Mouse (Mus musculus) fat pad, adult 2 months (tissue): ENCODE data around the gene St3gal6.

Experiments
- DNase-seq: peaks from one replicate; pipeline ENCODE4 v3.0.0-alpha.2; 2011; ENCODE audit warnings: low read depth, low spot score; ENCODE audit errors: extremely low read depth

St3gal6 gene

DNA sequence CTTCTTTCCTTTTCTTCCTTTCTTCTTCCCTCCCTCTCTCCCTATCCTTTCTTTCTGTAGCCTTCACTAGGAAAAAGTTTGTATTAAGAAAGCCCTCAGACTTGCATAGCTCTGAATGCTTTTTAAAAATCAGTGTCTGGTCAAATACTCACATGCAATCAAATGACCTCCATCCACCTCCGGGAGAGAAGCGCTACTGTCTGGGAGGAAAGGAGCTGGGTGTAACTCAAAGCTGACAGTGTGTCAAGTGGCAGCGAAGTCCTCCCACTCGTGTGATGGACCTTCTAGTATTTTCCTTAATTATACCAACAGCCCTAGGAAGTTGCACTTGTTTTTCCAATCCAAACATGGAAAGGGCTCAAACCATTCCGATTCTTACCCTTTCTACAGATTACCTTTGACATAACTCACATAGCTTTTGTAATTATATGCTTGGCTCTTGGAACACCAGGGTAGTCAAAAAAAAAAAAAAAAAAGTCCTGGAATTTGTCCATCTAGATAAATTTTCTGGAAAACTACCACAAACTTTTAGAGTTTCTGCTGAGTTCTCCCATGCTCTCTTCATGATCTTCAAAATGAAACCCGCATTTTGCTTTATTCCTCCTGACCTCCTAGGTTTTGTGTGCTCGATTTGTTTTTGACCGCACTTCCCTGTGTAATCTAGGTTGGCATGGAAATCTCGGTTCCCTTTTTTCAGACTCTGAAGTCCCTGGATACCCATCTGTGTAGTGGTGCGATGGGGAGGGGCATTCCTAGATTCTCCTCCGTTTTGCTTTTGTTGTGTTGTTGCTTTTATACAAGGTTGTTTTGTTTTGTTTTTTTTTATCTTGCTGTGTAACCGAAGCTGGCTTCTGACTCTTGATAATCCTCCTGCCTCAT is at the start of gene St3gal6:
St3gal6 (minus strand) TSS at position 272 of the 879 bp plus-strand sequence.
- no peak for DNase-seq

DNA sequence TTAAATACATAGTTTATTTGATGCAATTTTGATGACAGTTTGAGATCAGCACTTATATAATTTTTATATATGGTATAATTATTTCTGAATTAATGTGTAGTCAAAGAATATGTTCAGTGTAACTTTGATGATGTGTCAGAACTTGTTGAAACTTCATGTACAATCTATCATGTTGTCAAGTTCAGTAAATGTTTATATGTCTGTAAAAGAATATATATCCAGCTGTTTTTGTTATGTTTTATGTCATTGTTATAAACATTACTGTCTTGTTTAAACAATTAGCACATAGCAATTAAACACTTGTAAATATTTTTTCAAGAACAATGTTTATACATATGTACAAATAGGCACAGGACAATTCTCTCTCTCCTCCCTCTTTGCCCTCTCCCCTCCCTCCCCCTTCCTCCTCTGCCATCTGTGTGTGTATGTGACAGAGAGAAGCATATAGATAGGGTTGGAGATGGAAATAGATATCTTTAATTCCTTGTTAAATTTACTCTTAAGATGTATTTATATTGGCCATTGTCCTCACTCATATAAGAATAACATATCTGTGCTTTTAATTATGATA is 46.7 kb upstream of the St3gal6 start:
- no peak for DNase-seq

DNA sequence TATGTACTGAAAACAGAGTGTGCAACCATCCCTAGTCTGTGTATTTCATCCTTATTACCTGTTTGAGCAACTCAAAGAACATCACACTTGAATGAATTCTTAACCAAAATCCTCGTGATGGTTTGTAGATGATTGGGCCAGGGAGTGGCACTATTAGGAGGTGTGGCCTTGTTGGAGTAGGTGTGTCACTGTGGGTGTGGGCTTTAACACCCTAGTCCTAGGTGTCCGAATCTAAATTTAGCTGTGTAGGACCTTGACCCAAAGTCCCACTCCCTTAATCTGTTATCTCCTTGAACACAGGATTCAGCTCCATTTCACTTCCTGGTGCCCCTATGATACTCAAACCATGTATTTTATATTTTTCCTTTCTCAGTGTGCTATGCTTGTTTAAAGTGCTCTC is 37.2 kb upstream of the St3gal6 start:
- DNase-seq: no peak

DNA sequence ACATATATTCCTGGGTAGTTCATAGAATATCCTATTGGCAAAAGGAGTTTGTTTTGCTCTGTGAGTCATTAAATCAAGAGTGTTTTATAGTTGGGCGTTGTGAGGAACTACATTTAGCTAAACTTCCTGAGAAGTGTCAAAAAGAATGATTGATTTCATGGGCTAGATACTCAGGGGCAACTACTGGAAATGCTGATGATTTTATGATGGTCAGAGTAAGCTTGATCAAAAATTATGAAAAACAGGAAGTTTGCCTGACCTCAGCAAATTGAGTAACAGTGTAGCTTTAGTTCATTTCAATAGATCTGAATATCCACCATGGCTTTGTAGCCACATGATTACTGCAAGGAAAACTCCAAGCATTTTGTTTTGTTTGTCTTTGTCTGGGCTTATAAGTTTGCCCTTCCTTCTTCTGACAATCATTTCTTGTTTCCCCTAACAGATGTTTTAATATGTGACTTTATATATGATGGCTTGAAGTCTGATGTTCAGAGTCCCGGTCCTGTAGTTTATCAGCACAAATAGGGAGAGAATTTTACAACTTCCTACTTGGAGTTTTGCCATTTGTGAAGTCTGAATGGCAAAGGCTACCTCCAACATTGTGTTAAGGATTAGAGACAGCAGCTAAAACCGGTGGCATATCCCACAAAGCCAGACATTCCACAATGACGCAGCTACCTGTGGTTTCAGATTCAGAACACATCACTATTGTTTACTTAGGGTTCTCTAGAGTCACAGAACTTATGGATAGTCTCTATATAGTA is 32.2 kb upstream of the St3gal6 start:
- no peak for DNase-seq

DNA sequence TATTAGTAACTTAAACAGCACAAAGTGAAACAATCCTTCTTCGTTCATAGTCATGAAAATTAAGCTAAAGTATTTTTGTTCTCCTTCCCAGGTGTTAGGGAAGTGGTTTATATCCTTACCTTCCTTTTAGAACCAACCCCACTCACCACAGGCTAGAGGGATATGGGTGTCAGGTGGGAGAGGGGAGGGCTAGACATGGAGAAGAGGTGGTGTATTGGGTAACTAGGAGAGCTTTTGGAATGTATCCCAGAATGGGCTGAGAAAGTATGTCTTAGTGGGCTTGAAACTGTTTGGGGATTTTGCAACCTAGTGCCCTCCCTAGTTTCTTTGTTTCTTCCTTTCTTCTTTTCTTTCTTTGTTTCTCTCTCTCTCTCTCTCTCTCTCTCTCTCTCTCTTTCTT is 30.6 kb upstream of the St3gal6 start:
- DNase-seq: no peak

DNA sequence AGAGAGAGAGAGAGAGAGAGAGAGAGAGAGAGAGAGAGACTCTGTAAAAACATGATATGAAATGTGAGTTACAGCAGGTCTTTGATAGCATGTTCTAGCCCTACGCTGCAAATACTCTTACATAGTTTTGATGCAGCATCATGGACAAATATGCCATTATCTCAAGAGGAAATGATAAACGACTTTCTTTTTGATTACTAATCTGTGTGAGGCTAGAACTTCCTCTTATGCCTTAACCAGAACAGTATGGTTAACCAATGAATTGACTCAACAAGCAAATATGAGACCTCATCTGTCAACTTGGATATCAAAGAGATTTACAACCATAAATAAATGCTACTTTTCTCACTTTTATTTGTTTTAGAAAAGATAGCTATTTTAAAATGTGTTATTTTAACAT is 24.0 kb upstream of the St3gal6 start:
- no peak for DNase-seq

DNA sequence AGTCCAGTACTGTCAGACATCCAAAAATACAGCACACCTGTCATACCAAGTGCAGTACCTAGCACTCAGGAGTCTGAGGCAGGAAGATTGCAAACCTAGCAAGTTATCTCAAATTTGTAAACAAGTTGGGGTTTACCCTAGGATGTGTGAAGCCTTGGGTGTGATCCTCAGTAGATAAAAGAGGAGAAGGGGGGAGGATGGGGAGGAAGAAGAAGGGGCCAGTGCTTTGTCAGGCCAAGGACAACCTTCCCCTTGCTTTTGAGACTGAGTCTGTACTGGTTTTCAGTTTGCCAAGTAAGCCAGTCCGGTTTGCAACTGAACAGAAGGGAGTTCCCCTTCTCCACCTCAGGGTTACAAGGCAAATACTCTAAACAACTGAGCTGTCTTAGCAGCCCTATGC is 22.1 kb upstream of the St3gal6 start:
- no peak for DNase-seq

DNA sequence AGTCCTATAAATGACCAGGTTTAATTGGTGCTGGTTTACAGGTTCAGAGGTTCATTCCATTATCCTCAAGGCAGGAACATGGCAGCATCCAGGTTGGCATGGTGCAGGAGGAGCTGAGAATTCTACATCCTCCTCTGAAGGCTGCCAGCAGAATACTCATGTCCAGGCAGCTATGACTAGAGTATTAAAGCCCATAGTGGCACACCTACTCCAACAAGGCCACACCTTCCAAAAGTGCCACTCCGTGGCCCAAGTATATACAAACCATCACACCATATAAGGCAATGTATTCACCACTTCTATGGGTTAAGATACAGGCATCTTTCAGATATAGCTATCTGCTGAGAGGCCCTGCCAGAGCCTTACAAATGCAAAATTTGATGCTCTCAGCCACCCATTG is 15.4 kb upstream of the St3gal6 start:
- no peak for DNase-seq

DNA sequence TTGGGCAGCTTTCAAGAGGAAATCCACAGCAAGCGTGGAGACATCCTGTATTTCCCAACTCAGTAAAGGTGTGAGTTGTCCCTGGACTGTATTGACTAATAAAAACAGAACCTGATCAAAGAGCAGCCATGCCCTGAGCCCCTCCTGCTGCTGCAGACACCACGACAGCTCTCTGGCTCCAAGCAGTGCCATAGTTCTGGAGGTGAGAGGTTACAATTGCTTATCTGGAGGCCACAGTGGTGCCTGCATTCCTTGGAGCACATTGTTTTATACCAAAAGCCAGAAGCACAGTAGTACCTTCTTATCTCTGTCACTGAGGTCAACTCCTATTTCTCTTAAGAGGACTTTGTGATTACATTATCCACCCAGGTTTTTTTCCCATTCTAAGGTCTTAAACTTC is 15.0 kb upstream of the St3gal6 start:
- no peak for DNase-seq

DNA sequence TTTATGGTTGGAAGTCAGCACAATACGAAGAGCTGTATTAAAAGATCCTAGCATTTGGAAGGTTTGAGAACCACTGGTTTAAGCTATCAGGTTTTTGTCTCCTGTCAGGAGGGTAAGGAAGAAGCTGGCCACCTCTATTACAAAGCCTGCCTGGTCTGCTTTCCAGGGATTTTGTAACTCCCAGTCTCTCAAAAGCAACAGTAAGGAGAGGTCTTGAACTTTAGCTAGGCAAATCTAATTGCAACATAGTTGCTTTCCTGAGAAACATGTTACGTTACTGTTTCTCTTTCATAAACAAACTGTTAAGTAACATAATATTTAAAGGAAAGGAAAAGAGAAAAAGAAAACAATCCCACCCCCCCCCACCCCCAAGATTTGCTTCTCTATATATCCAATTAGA is 12.0 kb upstream of the St3gal6 start:
- DNase-seq: no peak

DNA sequence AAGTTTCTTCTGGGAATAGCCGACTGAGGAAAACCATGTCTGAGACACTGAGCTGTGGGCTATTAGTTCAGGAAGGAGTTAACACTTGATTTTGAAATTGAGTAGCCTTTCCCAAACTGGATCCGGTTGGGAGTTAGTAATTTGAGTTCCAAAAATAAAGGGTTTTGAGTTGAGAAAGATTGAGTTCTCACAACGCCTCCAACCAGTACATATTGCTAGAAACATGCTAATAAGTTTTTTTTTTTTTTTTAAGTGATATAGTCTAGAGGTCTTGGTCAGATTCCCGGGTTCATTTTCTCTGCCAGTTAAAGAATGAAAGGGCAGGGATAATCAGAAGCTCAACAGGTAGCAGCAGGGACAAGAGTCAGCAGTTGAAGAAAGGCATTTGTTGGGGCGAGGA is 11.2 kb upstream of the St3gal6 start:
- DNase-seq: no peak

DNA sequence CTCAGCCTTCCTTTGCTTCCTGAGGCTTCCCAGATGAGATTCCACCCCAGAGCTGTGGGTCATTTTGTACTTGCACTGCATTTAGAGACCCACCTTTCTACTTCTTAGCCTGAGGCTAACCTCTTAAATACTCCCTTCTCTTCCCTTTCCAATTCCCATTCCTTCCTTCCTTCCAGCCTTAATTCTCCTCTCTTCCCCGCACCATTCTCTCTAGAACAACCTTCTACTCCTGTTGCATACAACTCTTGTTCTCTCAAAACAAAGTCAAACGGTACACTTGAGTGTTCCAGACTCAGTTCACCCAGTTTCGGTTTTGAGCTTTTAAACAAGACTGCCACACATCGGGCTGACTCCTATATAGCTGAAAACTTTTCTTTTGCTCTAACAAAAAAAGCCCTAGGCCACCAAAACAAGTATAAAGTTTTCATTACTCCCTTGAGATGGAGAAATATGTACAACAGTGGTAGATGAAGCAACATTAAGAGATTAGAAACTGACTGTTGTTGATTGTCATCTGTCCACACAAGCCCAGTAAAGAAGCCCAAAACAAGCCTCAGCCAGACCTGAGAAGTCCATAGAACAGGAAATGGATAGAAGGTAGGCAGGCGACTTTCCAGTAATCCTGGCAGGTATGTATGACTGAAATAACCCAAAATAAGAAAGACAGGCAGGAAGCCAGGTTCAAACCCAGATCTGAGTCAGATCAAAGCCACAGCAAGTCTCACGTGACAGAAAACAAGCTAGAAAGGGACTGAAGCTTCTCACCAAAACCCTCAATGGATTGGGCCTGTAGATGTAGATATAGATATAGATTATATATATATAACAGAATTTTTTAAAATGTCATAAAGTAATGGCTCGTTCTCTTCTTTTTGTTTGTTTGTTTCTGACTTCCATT is 10.5 kb upstream of the St3gal6 start:
- DNase-seq: no peak

DNA sequence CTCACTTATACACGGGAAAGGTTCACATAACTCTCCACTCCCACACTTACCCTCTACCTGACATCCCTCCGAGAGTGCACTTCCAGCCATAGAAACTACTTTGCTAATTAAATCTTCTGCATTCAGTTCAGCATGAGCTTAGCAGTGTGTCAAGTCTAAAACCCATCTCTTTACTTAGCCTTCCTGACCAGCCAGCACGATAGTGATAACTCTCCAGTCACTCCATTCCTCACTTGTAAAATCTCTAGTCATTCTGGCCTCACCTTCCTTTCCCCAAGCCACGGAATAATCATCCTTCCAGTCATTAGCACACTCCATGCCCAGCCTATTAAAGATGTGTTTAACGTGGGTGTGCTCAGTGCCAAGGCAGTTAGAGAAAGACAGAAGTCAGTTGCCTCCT is 9.7 kb upstream of the St3gal6 start:
- no peak for DNase-seq

DNA sequence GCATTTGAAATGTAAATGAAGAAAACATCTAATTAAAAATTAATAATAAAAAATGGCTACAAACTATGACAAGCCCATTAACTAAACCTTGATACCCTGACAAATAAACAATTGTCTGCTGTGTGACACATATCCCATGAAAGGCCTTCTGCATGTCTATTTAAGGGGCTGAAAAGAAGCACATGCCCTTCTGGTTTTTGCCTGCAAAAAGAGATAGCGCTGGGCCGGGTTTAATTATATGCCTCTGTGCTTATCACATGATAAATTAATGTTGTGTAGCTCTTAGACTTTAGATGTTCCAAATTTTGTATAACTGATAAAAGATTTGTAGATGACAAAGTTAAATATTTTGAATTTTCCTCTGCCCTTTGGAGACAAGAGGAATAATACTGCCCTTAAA is 9.2 kb upstream of the St3gal6 start:
- no peak for DNase-seq

DNA sequence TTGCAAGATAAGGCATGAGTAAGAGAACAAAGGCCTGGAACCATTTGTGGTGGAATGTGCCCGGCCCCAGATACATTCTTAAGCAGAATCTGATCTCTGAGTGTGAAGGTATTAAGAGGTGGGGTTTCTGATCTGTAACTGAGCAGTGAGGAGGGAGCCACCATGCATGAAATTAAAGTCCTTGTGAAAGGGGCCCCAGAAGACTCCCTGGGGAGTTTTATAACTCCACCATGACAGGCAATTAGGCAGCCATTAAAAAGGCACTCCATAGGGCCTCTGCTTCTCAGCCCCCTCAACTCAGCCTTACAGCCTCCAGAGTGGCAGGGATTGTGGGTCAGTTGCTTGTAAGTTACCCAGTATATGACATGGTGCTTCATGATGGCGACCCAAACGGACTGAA is 8.5 kb upstream of the St3gal6 start:
- no peak for DNase-seq

DNA sequence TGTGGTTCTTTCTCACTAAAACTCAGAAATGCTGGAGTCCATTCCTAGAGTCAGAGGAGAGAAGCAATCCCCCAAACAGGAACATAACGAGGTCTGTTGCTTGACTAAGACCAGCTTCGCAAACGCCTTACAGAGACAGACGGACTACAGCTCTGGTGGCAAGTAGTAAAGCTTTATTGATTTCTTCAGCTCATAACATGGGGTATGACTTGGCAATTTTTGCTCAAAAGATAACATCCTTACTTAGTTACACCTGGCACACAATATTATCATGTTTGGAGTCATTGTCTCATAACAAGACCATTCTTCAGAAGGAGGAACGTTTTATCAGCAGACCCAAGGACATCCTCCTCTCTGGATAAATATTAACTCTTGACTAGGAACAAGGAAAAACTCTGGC is 3.8 kb upstream of the St3gal6 start:
- no peak for DNase-seq

DNA sequence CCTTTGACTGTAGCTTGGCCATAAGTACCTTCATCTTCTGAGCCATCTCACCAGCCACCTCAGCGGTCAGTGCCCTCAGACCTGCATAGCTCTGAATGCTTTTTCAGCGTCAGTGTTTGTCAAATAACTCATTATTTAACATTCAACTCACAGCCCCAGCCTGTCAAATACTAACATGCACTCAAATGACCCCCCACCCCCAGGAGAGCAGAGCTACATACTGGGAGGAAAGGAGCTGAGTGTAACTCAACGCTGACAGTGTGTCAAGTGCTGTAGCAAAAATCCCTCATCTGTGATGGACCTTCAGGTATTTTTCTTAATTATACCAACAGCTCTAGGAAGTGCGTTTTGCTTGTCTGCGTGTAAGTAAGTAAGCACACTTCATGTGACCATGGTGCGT is 2.7 kb upstream of the St3gal6 start:
- DNase-seq: no peak

DNA sequence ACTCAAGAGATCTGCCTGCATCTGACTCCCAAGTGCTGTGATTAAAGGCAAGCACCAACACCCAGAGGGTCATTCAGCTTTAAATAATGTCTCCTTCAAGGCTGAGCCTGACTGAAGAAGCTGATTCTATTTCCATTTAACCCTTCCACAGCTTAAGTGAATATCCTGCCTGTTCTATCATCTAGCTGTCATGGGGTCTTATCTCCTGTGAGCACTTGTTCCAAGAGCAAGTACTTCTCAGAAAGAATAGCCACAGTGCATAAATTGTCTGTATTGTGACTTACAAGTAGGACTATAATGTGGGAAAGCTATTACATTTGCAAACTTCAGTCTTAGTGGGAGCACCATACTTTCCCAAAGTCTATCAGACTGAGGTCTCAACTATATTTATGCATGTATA is 1.8 kb upstream of the St3gal6 start:
- no peak for DNase-seq

DNA sequence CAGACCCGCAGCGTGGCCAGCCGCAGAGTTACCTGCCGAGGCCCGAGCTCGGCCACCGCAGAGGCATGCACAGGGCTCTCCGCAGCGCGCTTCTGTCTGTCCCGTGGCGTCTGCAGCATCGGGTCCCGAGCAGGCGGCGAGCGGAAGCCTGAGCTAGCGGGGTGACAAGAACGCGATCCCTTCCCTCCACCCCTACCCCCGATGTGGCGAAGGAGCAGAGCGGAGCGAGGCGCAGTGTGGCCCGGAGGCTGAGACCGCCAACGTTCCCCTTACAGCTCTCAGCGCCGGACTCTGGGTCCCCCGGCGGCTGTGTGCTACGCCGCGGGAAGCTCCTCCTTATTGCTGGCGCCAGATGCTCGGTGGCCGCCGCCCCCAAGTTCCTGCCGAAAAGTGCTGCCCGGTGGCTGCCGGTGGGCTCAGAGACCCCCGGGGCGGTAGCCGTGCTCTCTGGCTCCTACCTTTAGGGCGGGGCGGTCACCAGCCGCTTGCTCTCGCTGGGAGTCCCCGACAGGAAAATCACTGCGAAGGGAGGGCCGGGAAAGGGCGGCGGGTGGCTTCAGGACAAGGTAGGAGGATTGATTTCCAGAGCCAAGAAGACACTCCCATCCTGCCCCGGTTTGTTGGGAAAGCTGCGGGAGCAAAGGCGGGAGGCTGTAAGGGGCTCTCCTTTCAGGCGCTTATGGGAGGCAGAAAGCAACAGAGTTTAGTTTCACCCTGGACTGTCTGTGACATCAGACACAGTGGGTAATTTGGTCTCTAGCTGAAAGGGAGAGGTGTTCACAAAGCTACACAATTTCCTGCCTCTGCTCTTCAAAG is 791 bp downstream of the St3gal6 start:
- no peak for DNase-seq

DNA sequence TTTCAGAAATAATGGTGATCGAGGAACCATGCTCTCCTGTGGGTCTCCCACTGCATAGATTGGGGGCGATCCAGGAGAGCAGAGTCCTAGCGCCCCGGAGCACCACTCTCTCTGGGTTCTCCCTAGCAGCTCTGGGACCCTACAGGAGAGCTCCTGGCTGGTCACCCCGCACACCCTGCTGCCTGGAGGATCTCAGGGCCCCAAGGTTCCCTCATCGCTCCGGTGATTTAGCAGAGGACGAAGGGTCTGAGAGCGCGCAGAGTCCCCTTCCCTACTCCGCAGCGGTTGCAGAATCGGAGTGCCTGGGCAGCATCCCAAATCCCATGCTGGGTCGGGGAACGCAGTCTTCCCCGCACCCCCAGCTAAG is 1.4 kb downstream of the St3gal6 start:
- no peak for DNase-seq
